Mouse (Mus musculus): ENCODE data around the gene Izumo1. TPM values are rescaled to one million over a fixed set of nuclear protein-coding genes. Genes with fewer than 3 reads are reported as not detected.

The Izumo1 gene
- total RNA-seq, 2 experiments from 2014 or later, result 0.20 TPM; not detected in 1

Other genes with a start within 250 kb of the Izumo1 start
- gene Snrnp70, start 226.1 kb upstream of the Izumo1 start, total RNA-seq (2021), result 100 to 1,000 TPM; 453 to 460 TPM
- gene Kcna7, start 216.2 kb upstream of the Izumo1 start, total RNA-seq (2021), result under 1 TPM in 1 of 2 experiments, not detected in 1; 0.16 TPM
- gene Ntf5, start 208.1 kb upstream of the Izumo1 start, total RNA-seq (2021), result under 1 TPM in 1 of 2 experiments, not detected in 1; 0.30 TPM
- not detected for gene Lhb, start 201.0 kb upstream of the Izumo1 start, total RNA-seq (2021)
- 10 to 100 TPM; 17.8 to 18.7 TPM for gene Gys1, start 187.0 kb upstream of the Izumo1 start, total RNA-seq (2021)
- 10 to 100 TPM; 54.2 to 60.3 TPM for gene Ruvbl2, start 183.7 kb upstream of the Izumo1 start, total RNA-seq (2021)
- gene Ftl1, start 161.9 kb upstream of the Izumo1 start, total RNA-seq (2021), result 100 to 1,000 TPM; 708 to 725 TPM
- gene Bax, start 154.9 kb upstream of the Izumo1 start, total RNA-seq (2021), result 100 to 1,000 TPM; 116 to 119 TPM
- gene Tulp2, start 139.9 kb upstream of the Izumo1 start, total RNA-seq (2021), result under 1 TPM; 0.22 to 0.24 TPM
- gene Gm45808, start 135.0 kb upstream of the Izumo1 start, total RNA-seq (2021), result not detected
- gene Dhdh, start 133.0 kb upstream of the Izumo1 start, total RNA-seq (2021), result 1 to 10 TPM; 2.6 to 3.2 TPM
- gene Nucb1, start 111.4 kb upstream of the Izumo1 start, total RNA-seq (2021), result 100 to 1,000 TPM; 110 to 116 TPM
- gene Ppp1r15a, start 95.5 kb upstream of the Izumo1 start, total RNA-seq (2021), result 10 to 100 TPM; 19.0 to 24.6 TPM
- 1 to 10 TPM in 1 of 2 experiments, under 1 TPM in 1; 0.90 to 2.7 TPM for gene Plekha4, start 95.5 kb upstream of the Izumo1 start, total RNA-seq (2021)
- not detected for gene Hsd17b14, start 66.9 kb upstream of the Izumo1 start, total RNA-seq (2021)
- gene Bcat2, start 51.7 kb upstream of the Izumo1 start, total RNA-seq (2021), result 10 to 100 TPM; 22.9 to 25.3 TPM
- not detected for gene Fgf21, start 6.3 kb upstream of the Izumo1 start, total RNA-seq (2021)
- under 1 TPM in 1 of 2 experiments, not detected in 1; 0.14 TPM for gene Fut1, start 4.5 kb upstream of the Izumo1 start, total RNA-seq (2021)
- gene Rasip1, start 5.7 kb downstream of the Izumo1 start, total RNA-seq (2021), result 10 to 100 TPM; 23.5 to 25.1 TPM
- gene Mamstr, start 18.2 kb downstream of the Izumo1 start, total RNA-seq (2021), result 1 to 10 TPM; 1.7 to 2.6 TPM
- not detected for gene Fut2, start 44.6 kb downstream of the Izumo1 start, total RNA-seq (2021)
- under 1 TPM in 1 of 2 experiments, not detected in 1; 0.34 TPM for gene Ntn5, start 62.2 kb downstream of the Izumo1 start, total RNA-seq (2021)
- gene Sec1, start 72.6 kb downstream of the Izumo1 start, total RNA-seq (2021), result under 1 TPM; 0.18 to 0.20 TPM
- gene Car11, start 78.0 kb downstream of the Izumo1 start, total RNA-seq (2021), result 100 to 1,000 TPM; 136 to 144 TPM
- 10 to 100 TPM; 19.1 to 22.2 TPM for gene Dbp, start 83.3 kb downstream of the Izumo1 start, total RNA-seq (2021)
- gene Rpl18, start 93.6 kb downstream of the Izumo1 start, total RNA-seq (2021), result 100 to 1,000 TPM; 640 to 672 TPM
- gene Sphk2, start 96.2 kb downstream of the Izumo1 start, total RNA-seq (2021), result 10 to 100 TPM; 23.6 to 24.6 TPM
- gene Fam83e, start 99.4 kb downstream of the Izumo1 start, total RNA-seq (2021), result 1 to 10 TPM in 1 of 2 experiments, under 1 TPM in 1; 0.62 to 1.1 TPM
- gene Spaca4, start 104.0 kb downstream of the Izumo1 start, total RNA-seq (2021), result not detected
- 100 to 1,000 TPM; 304 to 352 TPM for gene Lmtk3, start 161.9 kb downstream of the Izumo1 start, total RNA-seq (2021)
- 1 to 10 TPM; 4.9 to 5.5 TPM for gene Sult2b1, start 162.9 kb downstream of the Izumo1 start, total RNA-seq (2021)
- 100 to 1,000 TPM; 249 TPM for gene Cyth2, start 192.8 kb downstream of the Izumo1 start, total RNA-seq (2021)
- gene Kcnj14, start 203.0 kb downstream of the Izumo1 start, total RNA-seq (2021), result 1 to 10 TPM; 1.6 to 2.1 TPM
- 10 to 100 TPM; 31.8 to 35.5 TPM for gene Grwd1, start 209.1 kb downstream of the Izumo1 start, total RNA-seq (2021)